In the genomic region with DNA sequence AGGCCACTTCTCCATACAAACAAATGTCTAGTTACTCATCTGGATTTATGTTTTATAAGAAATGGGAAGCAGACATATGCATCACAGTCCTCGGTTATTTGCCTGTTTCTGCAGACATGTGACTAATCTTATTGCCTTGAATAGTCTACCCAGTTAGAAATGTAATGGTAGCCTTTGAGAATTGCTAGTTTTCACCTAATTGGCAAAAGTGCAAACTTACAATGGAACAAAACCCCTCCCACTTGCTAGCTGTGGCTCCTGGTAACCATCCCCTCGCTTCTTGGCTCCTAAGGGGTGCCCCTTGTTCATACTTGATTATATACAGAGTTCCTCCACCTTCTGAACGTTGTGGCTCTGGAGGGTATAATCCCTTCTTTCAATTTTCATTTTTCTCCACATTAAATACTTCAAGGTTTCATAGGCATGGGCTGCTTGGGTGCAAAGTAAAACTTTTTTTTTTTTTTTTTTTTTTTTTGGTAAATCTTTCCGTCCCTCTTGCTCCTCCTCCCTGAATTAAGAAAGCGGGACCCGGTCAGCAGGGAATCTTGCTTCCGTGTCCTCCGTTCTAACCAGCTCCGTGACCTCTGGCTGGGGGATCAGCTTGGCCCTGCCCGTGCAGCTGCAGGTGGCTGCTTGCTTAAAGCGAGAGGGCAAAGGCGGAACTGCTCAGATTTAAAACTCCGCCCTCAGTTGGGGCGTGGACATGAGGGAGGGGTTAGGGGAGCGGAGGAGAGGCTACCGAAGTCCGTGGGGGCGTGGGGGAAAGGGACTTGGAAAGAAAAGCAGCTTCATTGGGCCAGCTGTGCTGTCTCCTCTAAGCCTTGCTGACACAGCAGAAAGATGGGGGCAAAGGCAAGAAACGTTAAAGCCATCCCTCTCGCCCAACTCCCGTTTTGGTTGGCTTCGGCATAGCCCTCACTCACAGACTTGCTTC, we compare ENCODE assay signal across 8 mouse cellular contexts. TPM values are rescaled to one million over a fixed set of nuclear protein-coding genes. Genes with fewer than 3 reads are reported as not detected.
A peak's percentile ranks its signal among the peaks of the same experiment; 100 is the strongest.
DNase-seq lines count a peak whose midpoint lies in the region; ATAC-seq and TF ChIP-seq lines count a peak whose summit lies in the region.

No protein-coding gene starts in this region.

- peak overlapping the region; percentile 88 for H3K4me2 ChIP-seq in embryonic facial prominence, embryonic 14.5 days (ENCODE audit: low read depth, low read length)
- peak overlapping the region; percentile 95 for H3K4me2 ChIP-seq in heart, embryonic 11.5 days
- peak overlapping the region; percentile 65 for H3K4me2 ChIP-seq in liver, embryonic 13.5 days

- 5% methylated on average over 22 of the region's 22 CpGs for WGBS in embryonic facial prominence, embryonic 14.5 days
- WGBS in heart, embryonic 11.5 days (ENCODE audit: insufficient replicate concordance) = 9% methylated on average over 22 of the region's 22 CpGs
- 7% methylated on average over 22 of the region's 22 CpGs for WGBS in liver, embryonic 13.5 days (ENCODE audit: insufficient replicate concordance)

- peak overlapping the region; percentile 71 for H3K27ac ChIP-seq in embryonic facial prominence, embryonic 14.5 days (replicated peaks; ENCODE audit: low read depth, low read length)
- no peak overlapping the region; the same call in 1 of the 2 replicates for H3K27ac ChIP-seq in heart, embryonic 11.5 days (ENCODE audit: low read depth, low read length)
- no peak overlapping the region for H3K27ac ChIP-seq in liver, embryonic 13.5 days
- no peak overlapping the region for H3K27ac ChIP-seq in testis, adult 2 months (ENCODE audit: control insufficient read depth, insufficient read depth, low read depth, low read length)

- peak; percentile 81 for DNase-seq in urinary bladder, adult 18-20 months (ENCODE audit: low spot score in 2 of 2)
- no peak for DNase-seq in urinary bladder, postnatal 10 days (ENCODE audit: low spot score)
- peak; percentile 91 for DNase-seq in embryonic facial prominence, embryonic 14.5 days (ENCODE audit: low spot score)
- DNase-seq in kidney, adult 9 months = peak; percentile 96
- peak; percentile 27 for DNase-seq in liver, embryonic 13.5 days
- DNase-seq in neural tube, embryonic 10.5 days (ENCODE audit: extremely low spot score, low spot score) = peak; percentile 75

- H3K4me3 ChIP-seq in embryonic facial prominence, embryonic 14.5 days (ENCODE audit: low read depth, low read length) = peak overlapping the region; percentile 62
- H3K4me3 ChIP-seq in heart, embryonic 11.5 days (ENCODE audit: low read depth, low read length) = peak overlapping the region; percentile 77
- H3K4me3 ChIP-seq in liver, embryonic 13.5 days (replicated peaks) = peak overlapping the region; percentile 46
- peak overlapping the region; percentile 54 for H3K4me3 ChIP-seq in testis, adult 2 months (ENCODE audit: control insufficient read depth, low read depth, low read length)

- peak overlapping the region; percentile 60 for H3K9ac ChIP-seq in embryonic facial prominence, embryonic 14.5 days (ENCODE audit: low read depth, low read length)
- H3K9ac ChIP-seq in heart, embryonic 11.5 days (ENCODE audit: low read depth, low read length) = peak overlapping the region; percentile 60
- H3K9ac ChIP-seq in liver, embryonic 13.5 days = no peak overlapping the region

- peaks cover 18% of the 10 kb centered on the region; the same call in 1 of the 2 replicates for H3K4me1 ChIP-seq in embryonic facial prominence, embryonic 14.5 days (ENCODE audit: control insufficient read depth, insufficient read depth, low read length)
- peaks cover 32% of the 10 kb centered on the region for H3K4me1 ChIP-seq in heart, embryonic 11.5 days (ENCODE audit: control insufficient read depth, insufficient read depth, low read length)
- H3K4me1 ChIP-seq in liver, embryonic 13.5 days (replicated peaks) = peaks cover 45% of the 10 kb centered on the region
- peaks cover 20% of the 10 kb centered on the region for H3K4me1 ChIP-seq in testis, adult 2 months (ENCODE audit: control insufficient read depth, insufficient read depth, low read length)

- no peaks in the 10 kb centered on the region for H3K9me3 ChIP-seq in embryonic facial prominence, embryonic 14.5 days (ENCODE audit: control insufficient read depth, low read length)
- H3K9me3 ChIP-seq in heart, embryonic 11.5 days (replicated peaks; ENCODE audit: control insufficient read depth, low read length) = no peaks in the 10 kb centered on the region
- no peaks in the 10 kb centered on the region for H3K9me3 ChIP-seq in liver, embryonic 13.5 days (replicated peaks)

- no peak for TF ChIP-seq POLR2A in testis, adult 2 months (IDR thresholded peaks at IDR 0.05; ENCODE audit: control insufficient read depth, low read depth, low read length)

- peak; percentile 13; the same call in 1 of the 2 replicates for ATAC-seq in embryonic facial prominence, embryonic 14.5 days (ENCODE audit: low read depth)
- ATAC-seq in heart, embryonic 11.5 days (replicated peaks; ENCODE audit: insufficient number of reproducible peaks, low FRiP score, low TSS enrichment) = no peak
- peak; percentile 32; the same call in 1 of the 2 replicates for ATAC-seq in liver, embryonic 13.5 days (ENCODE audit: low read depth)

- peaks cover 5% of the 10 kb centered on the region; the same call in 1 of the 2 replicates for H3K27me3 ChIP-seq in embryonic facial prominence, embryonic 14.5 days (replicated peaks; ENCODE audit: control insufficient read depth, insufficient read depth, low read length)
- no peaks in the 10 kb centered on the region for H3K27me3 ChIP-seq in heart, embryonic 11.5 days (ENCODE audit: control insufficient read depth, insufficient read depth, low read length)
- peaks cover 62% of the 10 kb centered on the region for H3K27me3 ChIP-seq in liver, embryonic 13.5 days
- no peaks in the 10 kb centered on the region for H3K27me3 ChIP-seq in testis, adult 2 months (ENCODE audit: control insufficient read depth, insufficient read depth, low read length)

- H3K36me3 ChIP-seq in embryonic facial prominence, embryonic 14.5 days (ENCODE audit: control insufficient read depth, insufficient read depth, low read length) = peaks cover 6% of the 10 kb centered on the region; the same call in 1 of the 2 replicates
- H3K36me3 ChIP-seq in heart, embryonic 11.5 days (ENCODE audit: control insufficient read depth, insufficient read depth, low read length) = peaks cover 2% of the 10 kb centered on the region; the same call in 1 of the 2 replicates
- H3K36me3 ChIP-seq in liver, embryonic 13.5 days = no peaks in the 10 kb centered on the region
- H3K36me3 ChIP-seq in testis, adult 2 months (ENCODE audit: control insufficient read depth, insufficient read depth, low read length) = no peaks in the 10 kb centered on the region

- TF ChIP-seq CTCF in testis, adult 2 months (IDR thresholded peaks at IDR 0.05; ENCODE audit: control insufficient read depth, insufficient read depth, insufficient replicate concordance, low read depth, low read length) = no peak

RNA-seq across cellular contexts. Expression of a gene that starts 4.7 kb away (rescaled TPM):
- 131 and 138 TPM in 2 replicates for polyA plus RNA-seq in embryonic facial prominence, embryonic 14.5 days (2014; fragmentation: Nextera tagmentation; extraction: Ambion mirVana)
- polyA plus RNA-seq in heart, embryonic 11.5 days (2014; fragmentation: Nextera tagmentation; extraction: Ambion mirVana) = 118 and 133 TPM in 2 replicates
- 3.7 and 4.7 TPM in 2 replicates for polyA plus RNA-seq in liver, embryonic 13.5 days (2015; fragmentation: Nextera tagmentation; extraction: Ambion mirVana)
- 1.3 and 2.3 TPM in 2 replicates for polyA plus RNA-seq in testis, adult 2 months (2012; rRNA removed)

RNA-seq across cellular contexts. Expression of a gene that starts 45.6 kb away (rescaled TPM):
- 446 and 451 TPM in 2 replicates for polyA plus RNA-seq in embryonic facial prominence, embryonic 14.5 days (2014; fragmentation: Nextera tagmentation; extraction: Ambion mirVana)
- polyA plus RNA-seq in heart, embryonic 11.5 days (2014; fragmentation: Nextera tagmentation; extraction: Ambion mirVana) = 87.8 and 88.7 TPM in 2 replicates
- 5.2 TPM in 2 replicates for polyA plus RNA-seq in liver, embryonic 13.5 days (2015; fragmentation: Nextera tagmentation; extraction: Ambion mirVana)
- 20.2 and 27.3 TPM in 2 replicates for polyA plus RNA-seq in testis, adult 2 months (2012; rRNA removed)

Comparison
In these comparisons a context has a peak if more than half of its experiments do, and no peak if none do; other contexts are left out.
1. RNA of a gene that starts 4.7 kb away (polyA plus RNA-seq): 131 to 138 TPM in embryonic facial prominence, embryonic 14.5 days and 118 to 133 TPM in heart, embryonic 11.5 days; 3.7 to 4.7 TPM in liver, embryonic 13.5 days and 1.3 to 2.3 TPM in testis, adult 2 months; every median in the first group is over 10 times any median in the second.
2. Peak in every context shown above with its lines, with median percentiles within 50 percentile points of each other: H3K4me2 ChIP-seq and H3K4me3 ChIP-seq.